Mouse (Mus musculus) MEL (cell line): Measurements from ENCODE around the gene Fbxl5. TPM values are rescaled to one million over a fixed set of nuclear protein-coding genes. Genes with fewer than 3 reads are reported as not detected.

ENCODE experiments used
- DNase-seq: peaks from one replicate; pipeline ENCODE4 v3.0.0; 2011; ENCODE audit warnings: low read depth, low spot score
- H3K27ac ChIP-seq: 2 replicates; pipeline ENCODE4 v1.5.1; 2012; ENCODE audit warnings: low read depth, mild to moderate bottlenecking, control low read depth, low read length, moderate library complexity; ENCODE audit not compliant: control insufficient read depth
- H3K27me3 ChIP-seq, 2 experiments: fragments of 150-350 bp in 1 of 2; sonication (generic) in 1 of 2; 2 replicates each; pipeline ENCODE4 v1.6.1; 2012; ENCODE audit warnings: low read length in 2 of 2, mild to moderate bottlenecking in 2 of 2, improper control_type of control experiment in 1 of 2, moderate library complexity in 1 of 2; ENCODE audit not compliant: insufficient read depth in 2 of 2, control insufficient read depth in 1 of 2
- H3K36me3 ChIP-seq, 2 experiments: 2 replicates each; pipeline ENCODE4 v1.6.1; 2012 to 2014; ENCODE audit warnings: low read length in 2 of 2, improper control_type of control experiment in 1 of 2, inconsistent platforms in 1 of 2, mild to moderate bottlenecking in 1 of 2; ENCODE audit not compliant: insufficient read depth in 2 of 2, control insufficient read depth in 1 of 2
- H3K4me1 ChIP-seq, 2 experiments: fragments of 150-350 bp in 1 of 2; sonication (generic) in 1 of 2; 2 replicates each; pipeline ENCODE4 v1.6.1; 2012; ENCODE audit warnings: low read length in 2 of 2, improper control_type of control experiment in 1 of 2, mild to moderate bottlenecking in 1 of 2; ENCODE audit not compliant: insufficient read depth in 2 of 2, control insufficient read depth in 1 of 2
- H3K4me3 ChIP-seq, 2 experiments: fragments of 150-350 bp in 1 of 2; sonication (generic) in 1 of 2; 2 replicates each; pipeline ENCODE4 v1.5.1; 2012; ENCODE audit warnings: low read depth in 2 of 2, low read length in 2 of 2, mild to moderate bottlenecking in 2 of 2, moderate library complexity in 2 of 2, control low read depth in 1 of 2, improper control_type of control experiment in 1 of 2; ENCODE audit not compliant: control insufficient read depth in 1 of 2, insufficient read depth in 1 of 2
- H3K79me2 ChIP-seq: 2 replicates; pipeline ENCODE4 v1.6.1; 2012; ENCODE audit warnings: mild to moderate bottlenecking, low read length, moderate library complexity; ENCODE audit not compliant: control insufficient read depth, poor library complexity, insufficient read depth
- H3K9ac ChIP-seq: 2 replicates; pipeline ENCODE4 v1.6.1; 2012; ENCODE audit warnings: low read depth, mild to moderate bottlenecking, control low read depth, low read length, moderate library complexity; ENCODE audit not compliant: control insufficient read depth, poor library complexity, severe bottlenecking
- H3K9me3 ChIP-seq: fragments of 150-350 bp; sonication (generic); replicated peaks from 2 replicates; pipeline ENCODE4 v1.6.1; 2012; ENCODE audit warnings: mild to moderate bottlenecking, low read length, improper control_type of control experiment, moderate library complexity; ENCODE audit not compliant: insufficient read depth
- BHLHE40 ChIP-seq: IDR thresholded peaks from 2 replicates; pipeline ENCODE4 v1.6.1; 2012; ENCODE audit warnings: low read depth, mild to moderate bottlenecking, inconsistent platforms, low read length, improper control_type of control experiment, borderline replicate concordance
- CTCF ChIP-seq, 3 experiments: IDR thresholded peaks in 2 of 3; conservative IDR thresholded peaks in 1 of 3; 2 replicates each; pipeline ENCODE4 v1.5.1; 2011 to 2012; ENCODE audit warnings: low read length in 3 of 3, low read depth in 2 of 3, mild to moderate bottlenecking in 2 of 3, improper control_type of control experiment in 1 of 3, inconsistent platforms in 1 of 3, mixed read lengths in 1 of 3, moderate library complexity in 1 of 3; ENCODE audit not compliant: control insufficient read depth in 1 of 3, insufficient read depth in 1 of 3, poor library complexity in 1 of 3, severe bottlenecking in 1 of 3
- ELF1 ChIP-seq: IDR thresholded peaks from 2 replicates; pipeline ENCODE4 v1.6.1; 2014; ENCODE audit warnings: low read depth, mild to moderate bottlenecking, inconsistent platforms, low read length, improper control_type of control experiment, moderate library complexity
- EP300 ChIP-seq, 2 experiments: IDR thresholded peaks; 2 replicates each; pipeline ENCODE4 v1.6.1; 2011; ENCODE audit warnings: improper control_type of control experiment in 2 of 2, low read length in 2 of 2, low read depth in 1 of 2, mild to moderate bottlenecking in 1 of 2
- ETS1 ChIP-seq: IDR thresholded peaks from 2 replicates; pipeline ENCODE4 v1.6.1; 2012; ENCODE audit warnings: low read depth, mild to moderate bottlenecking, inconsistent platforms, low read length, improper control_type of control experiment, moderate library complexity
- GATA1 ChIP-seq: IDR thresholded peaks from 2 replicates; pipeline ENCODE4 v1.6.1; 2011; ENCODE audit warnings: low read depth, low read length, improper control_type of control experiment
- JUND ChIP-seq: IDR thresholded peaks from 2 replicates; pipeline ENCODE4 v1.6.1; 2011; ENCODE audit warnings: low read depth, mild to moderate bottlenecking, improper control_type of control experiment, low read length
- KAT2A ChIP-seq: conservative IDR thresholded peaks from 2 replicates; pipeline ENCODE4 v1.6.1; 2012; ENCODE audit warnings: low read depth, low read length, improper control_type of control experiment, inconsistent platforms
- MAFK ChIP-seq: IDR thresholded peaks from 2 replicates; pipeline ENCODE4 v1.6.1; 2011; ENCODE audit warnings: low read depth, mild to moderate bottlenecking, low read length, improper control_type of control experiment, borderline replicate concordance
- MXI1 ChIP-seq: IDR thresholded peaks from 2 replicates; pipeline ENCODE4 v1.6.1; 2011; ENCODE audit warnings: mild to moderate bottlenecking, low read depth, low read length, improper control_type of control experiment
- MYB ChIP-seq: IDR thresholded peaks from 2 replicates; pipeline ENCODE4 v1.6.1; 2011; ENCODE audit warnings: mild to moderate bottlenecking, low read depth, low read length, improper control_type of control experiment
- NELFE ChIP-seq: IDR thresholded peaks from 2 replicates; pipeline ENCODE4 v1.6.1; 2011; ENCODE audit warnings: low read depth, low read length, improper control_type of control experiment
- POLR2AphosphoS2 ChIP-seq: IDR thresholded peaks from 2 replicates; pipeline ENCODE4 v1.6.1; 2011; ENCODE audit warnings: low read length, improper control_type of control experiment
- RCOR1 ChIP-seq: IDR thresholded peaks from 2 replicates; pipeline ENCODE4 v1.6.1; 2012; ENCODE audit warnings: low read depth, mild to moderate bottlenecking, inconsistent platforms, low read length, improper control_type of control experiment
- SIN3A ChIP-seq: IDR thresholded peaks from 2 replicates; pipeline ENCODE4 v1.6.1; 2012; ENCODE audit warnings: low read length, improper control_type of control experiment, inconsistent platforms
- SMC3 ChIP-seq: IDR thresholded peaks from 2 replicates; pipeline ENCODE4 v1.6.1; 2011; ENCODE audit warnings: low read depth, low read length, improper control_type of control experiment
- TAL1 ChIP-seq: IDR thresholded peaks from 2 replicates; pipeline ENCODE4 v1.6.1; 2012; ENCODE audit warnings: mild to moderate bottlenecking, inconsistent platforms, low read length, moderate library complexity, mixed read lengths
- TCF12 ChIP-seq: IDR thresholded peaks from 2 replicates; pipeline ENCODE4 v1.6.1; 2014; ENCODE audit warnings: low read depth, mild to moderate bottlenecking, inconsistent platforms, low read length, improper control_type of control experiment, moderate library complexity
- UBTF ChIP-seq: IDR thresholded peaks from 2 replicates; pipeline ENCODE4 v1.6.1; 2012; ENCODE audit warnings: low read depth, mild to moderate bottlenecking, inconsistent platforms, low read length, improper control_type of control experiment, moderate library complexity, borderline replicate concordance; ENCODE audit not compliant: insufficient read depth
- USF1 ChIP-seq: IDR thresholded peaks from 2 replicates; pipeline ENCODE4 v1.6.1; 2014; ENCODE audit warnings: low read depth, mild to moderate bottlenecking, inconsistent platforms, low read length, improper control_type of control experiment, moderate library complexity
- ZC3H11A ChIP-seq: IDR thresholded peaks from 2 replicates; pipeline ENCODE4 v1.6.1; 2012; ENCODE audit warnings: low read depth, mild to moderate bottlenecking, inconsistent platforms, low read length, improper control_type of control experiment
- ZMIZ1 ChIP-seq: IDR thresholded peaks from 2 replicates; pipeline ENCODE4 v1.6.1; 2012; ENCODE audit warnings: low read depth, mild to moderate bottlenecking, inconsistent platforms, low read length, improper control_type of control experiment, moderate library complexity
- ZNF384 ChIP-seq: IDR thresholded peaks from 2 replicates; pipeline ENCODE4 v1.6.1; 2012; ENCODE audit warnings: low read depth, mild to moderate bottlenecking, inconsistent platforms, low read length, improper control_type of control experiment
- polyA plus RNA-seq, 2 experiments: library from polyadenylated mRNA; stranded (reverse) in 1 of 2; unstranded in 1 of 2; fragments of >175 nt in 1 of 2; fragments of >200 nt in 1 of 2; gene quantifications; 2 replicates each; pipeline versions ENCODE4 v1.2.1 to v1.2.4; 2012; ENCODE audit warnings: low replicate concordance in 2 of 2, low read depth in 1 of 2; ENCODE audit not compliant: insufficient read length in 2 of 2, insufficient read depth in 1 of 2, missing spikeins in 1 of 2
- total RNA-seq: library from RNA; depleted of rRNA; stranded (reverse); fragments of 300-350 nt; gene quantifications from 2 replicates; pipeline ENCODE4 v1.2.3, GENCODE M21; 2012

Fbxl5 gene
- total and polyA plus RNA-seq, 3 experiments: 22.8 to 25.7 TPM; not detected in 1

DNA sequence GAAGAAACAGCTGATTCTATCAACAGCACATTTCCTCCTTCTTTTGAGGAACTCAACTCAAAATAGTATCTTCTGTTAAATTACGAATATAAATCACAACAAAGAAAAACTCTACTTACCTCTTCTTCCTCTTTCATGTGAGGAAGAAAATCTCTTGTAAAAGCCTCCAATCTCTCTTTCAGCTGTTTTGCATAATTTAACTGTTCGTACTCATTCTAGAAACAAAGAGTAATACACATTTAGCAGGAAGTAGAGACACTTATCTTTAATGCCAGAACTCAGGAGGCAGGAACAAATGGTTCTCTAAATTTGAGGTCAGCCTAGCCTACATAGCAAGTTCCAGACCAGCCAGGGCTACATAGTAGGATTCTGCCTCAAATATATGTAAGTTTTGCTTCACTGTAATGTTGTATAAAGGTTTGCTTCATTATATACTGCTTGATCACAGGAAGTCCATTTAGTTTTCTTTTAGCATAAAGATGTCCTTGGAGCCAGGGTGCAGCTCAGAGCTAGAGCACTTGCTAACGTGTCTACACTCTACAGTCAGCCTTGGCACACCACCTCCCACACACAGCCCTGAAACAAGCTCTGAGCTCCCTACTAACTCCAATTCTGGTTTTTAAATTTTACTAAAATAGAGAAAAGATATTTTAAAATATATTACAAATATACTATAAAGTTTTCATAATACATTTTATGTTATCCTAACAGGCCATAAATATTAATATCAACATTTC is 50.7 kb downstream of the Fbxl5 start:
- H3K27me3 ChIP-seq: no peaks in the 10 kb centered on the region
- H3K4me1 ChIP-seq: peaks cover 0 to 8% of the 10 kb centered on the region in 2 experiments; a peak in 1 of 4 replicates
- H3K4me3 ChIP-seq: no peak overlapping the region
- H3K9ac ChIP-seq: no peak overlapping the region
- H3K79me2 ChIP-seq: peaks cover 11% of the 10 kb centered on the region
- H3K27ac ChIP-seq: no peak overlapping the region
- H3K9me3 ChIP-seq: no peaks in the 10 kb centered on the region
- DNase-seq: peak; percentile 78
- peaks cover 27 to 32% of the 10 kb centered on the region in 2 experiments for H3K36me3 ChIP-seq
- TF ChIP-seq MAFK (no peak), SMC3 (no peak), SIN3A (peak; percentile 68), UBTF (no peak), RCOR1 (peak; percentile 99), CTCF (IDR thresholded peaks at IDR 0.05 in 2 of 3, conservative IDR thresholded peaks at IDR 0.05 in 1 of 3; ENCODE audit: control insufficient read depth in 1 of 3, insufficient read depth in 1 of 3, low read depth in 2 of 3, low read length in 3 of 3, poor library complexity in 1 of 3, severe bottlenecking in 1 of 3) (no peak), ZC3H11A (no peak), GATA1 (peak; percentile 76), EP300 (IDR thresholded peaks at IDR 0.05; ENCODE audit: low read depth in 1 of 2, low read length in 2 of 2) (peak; percentile 73 to 75), NELFE (no peak), ETS1 (peak; percentile 74), ELF1 (no peak), KAT2A (no peak), USF1 (no peak), JUND (no peak), POLR2AphosphoS2 (no peak), ZNF384 (no peak), TAL1 (peak; percentile 85), TCF12 (peak; percentile 54; the same call in 1 of the 2 replicates), BHLHE40 (no peak), MYB (no peak), ZMIZ1 (no peak), MXI1 (no peak; the same call in 1 of the 2 replicates)
